Mouse (Mus musculus): ENCODE results near the gene Kif5c.

Gene Kif5c

DNA sequence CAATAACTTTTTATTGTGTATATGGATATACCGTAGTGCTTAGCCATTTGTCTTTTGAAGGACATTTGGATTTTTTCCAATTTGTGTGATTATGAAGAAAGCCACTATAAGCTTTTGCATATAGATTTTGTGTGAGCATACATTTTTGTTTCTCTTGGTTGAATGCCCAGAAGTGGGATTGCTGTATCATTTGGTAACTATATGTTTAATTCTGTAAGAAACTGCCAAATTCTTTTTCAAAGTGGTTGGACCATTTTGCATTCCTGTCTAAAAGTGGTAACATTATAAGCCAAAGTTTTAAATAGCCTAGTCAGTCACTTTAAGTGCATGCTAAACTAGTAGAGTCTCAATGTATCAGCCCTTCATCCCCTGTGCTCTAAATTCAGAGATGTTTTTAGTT is 6.5 kb downstream of the Kif5c start:
- no peak for DNase-seq

DNA sequence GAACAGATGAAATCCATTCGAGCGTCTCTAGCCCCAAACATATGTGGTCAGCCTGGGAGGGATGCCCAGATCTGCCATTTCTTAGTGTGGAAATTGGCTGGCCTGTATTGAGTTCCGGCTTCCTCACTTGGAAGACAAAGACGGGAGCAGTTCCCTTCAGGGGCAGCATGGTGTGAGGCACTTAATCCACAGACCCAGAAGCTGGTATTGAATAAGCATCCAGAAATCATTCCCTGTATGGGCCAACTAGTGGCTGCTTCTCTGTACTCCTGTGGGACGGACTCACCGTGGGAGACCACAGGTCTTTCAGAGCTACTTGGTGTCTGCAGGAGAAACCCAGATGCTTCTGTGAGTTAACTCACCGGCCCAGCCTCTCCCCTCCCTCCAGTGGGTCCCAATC is 8.5 kb downstream of the Kif5c start:
- peak; percentile 92 for DNase-seq

DNA sequence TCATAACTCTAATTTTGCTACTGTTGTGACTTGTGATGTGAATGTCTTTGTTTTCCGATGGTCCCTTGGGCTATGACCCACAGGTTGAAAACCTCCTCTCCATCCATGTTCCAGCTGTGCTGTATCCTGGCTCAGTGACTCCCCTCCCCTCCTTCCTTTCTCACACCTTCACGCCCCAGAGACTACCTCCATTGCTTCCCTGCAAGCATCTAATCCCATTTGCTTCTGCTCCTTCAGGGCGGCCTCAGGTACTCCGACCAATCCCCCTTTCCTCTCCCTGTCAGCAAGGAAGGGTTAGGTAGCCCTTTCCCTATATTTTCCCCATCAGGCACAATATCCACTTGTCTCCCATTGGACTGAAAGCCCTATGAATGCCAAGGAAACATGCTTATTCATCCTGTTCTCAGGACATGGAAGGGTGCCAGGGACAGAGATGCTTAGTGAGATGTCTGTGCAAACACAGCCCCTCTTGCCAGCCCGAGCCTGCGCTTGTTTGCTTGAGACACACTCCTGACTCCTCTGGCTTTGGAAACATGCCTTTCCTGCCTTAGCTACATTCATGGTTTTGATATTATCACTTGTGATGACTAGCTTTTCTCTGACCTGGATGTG is 9.1 kb downstream of the Kif5c start:
- DNase-seq: peak; percentile 86

DNA sequence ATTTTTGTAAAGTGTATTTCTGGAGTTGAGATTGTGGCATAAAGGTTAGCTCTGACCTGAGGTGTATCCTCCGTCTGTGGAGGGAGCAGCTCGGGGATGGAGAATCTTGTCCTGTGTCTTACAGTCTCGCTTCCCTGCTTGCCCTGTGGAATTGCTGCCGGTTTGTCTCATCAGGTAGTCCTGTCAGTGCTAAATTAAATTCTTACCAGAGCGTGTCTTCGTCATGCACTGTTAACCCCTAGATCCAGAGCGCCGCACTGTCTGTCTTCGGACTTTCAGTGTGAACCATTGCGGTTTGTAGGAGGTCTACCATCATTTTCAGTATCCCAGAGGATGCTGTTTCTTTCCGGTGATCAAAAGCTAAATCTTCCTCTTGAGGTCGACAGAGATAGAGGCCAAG is 10.1 kb downstream of the Kif5c start:
- DNase-seq: no peak

DNA sequence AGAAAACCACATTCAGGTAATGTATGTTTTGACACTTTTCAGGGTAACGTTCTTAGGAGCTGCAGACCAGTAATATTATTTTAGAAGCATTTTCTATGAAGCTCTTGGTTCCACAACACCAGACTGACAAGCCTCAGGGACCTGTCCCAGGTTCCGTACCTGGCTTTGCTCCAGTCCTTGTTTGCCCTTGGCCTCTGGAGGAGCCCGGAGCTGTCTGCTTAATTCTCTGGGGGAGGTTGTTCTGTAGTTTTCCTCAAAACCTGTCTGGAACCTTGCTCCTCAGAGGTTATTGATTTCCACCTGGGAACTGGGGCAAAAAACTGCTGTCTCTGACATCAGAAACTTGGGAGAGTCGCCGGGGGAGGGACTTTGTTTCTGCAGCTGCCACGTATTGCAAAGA is 11.5 kb downstream of the Kif5c start:
- DNase-seq: peak; percentile 57

DNA sequence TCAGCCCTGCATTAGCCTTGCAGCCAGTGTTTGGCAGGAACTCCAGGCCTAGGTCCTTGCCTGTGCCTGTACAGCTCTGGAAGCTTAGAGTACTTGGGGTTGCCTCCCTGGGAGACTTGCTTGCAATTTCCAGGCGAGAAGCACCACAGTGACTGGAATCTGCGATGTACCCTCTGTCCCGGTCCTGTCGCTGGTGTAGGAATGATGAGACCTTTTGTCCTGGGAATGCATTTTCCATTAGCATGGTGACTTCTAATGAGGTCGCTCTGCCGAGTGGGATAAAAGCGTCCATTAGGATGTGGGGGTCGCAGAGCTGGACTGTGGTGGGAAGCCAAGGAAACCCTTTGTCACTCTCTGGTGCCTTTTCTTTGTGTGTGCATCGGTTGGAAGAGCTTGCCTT is 14.1 kb downstream of the Kif5c start:
- no peak for DNase-seq

DNA sequence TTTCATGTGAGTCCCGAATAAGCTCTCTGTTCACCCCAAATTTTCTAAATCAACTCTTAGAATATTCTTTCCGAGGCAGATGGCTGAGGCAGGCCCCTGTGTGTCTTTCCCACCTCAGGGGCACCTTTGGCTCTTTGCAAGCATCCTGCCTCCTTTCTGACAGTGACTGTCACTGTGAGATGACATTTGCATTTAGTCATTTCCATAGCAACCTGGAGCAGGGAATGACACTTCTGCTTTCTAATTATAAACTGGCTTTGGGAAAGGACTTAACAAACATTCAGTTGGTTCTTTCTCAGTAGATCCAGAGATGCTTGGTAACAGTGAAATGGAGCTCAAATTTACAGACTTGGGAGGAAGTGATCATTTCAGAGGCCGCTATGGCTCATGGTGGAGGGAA is 23.7 kb downstream of the Kif5c start:
- no peak for DNase-seq

DNA sequence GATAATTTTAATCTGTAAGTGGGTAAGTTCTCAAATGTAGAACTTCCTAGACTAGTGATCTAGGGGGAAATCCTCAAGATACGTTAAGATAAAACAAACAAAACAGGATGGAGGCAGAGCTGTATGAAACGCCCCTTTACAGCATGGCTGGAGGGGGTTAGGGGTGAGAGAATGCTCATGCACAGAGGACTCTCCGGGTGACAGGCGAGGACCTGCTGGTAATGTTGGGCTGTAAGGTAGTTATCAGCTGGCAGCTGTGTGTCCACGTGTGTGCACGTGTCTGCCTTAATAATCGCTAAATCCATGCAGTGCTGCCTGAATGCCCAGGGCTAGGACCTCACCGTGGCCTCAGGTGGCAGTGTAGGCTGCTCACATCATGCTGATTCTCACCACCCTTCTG is 24.7 kb downstream of the Kif5c start:
- DNase-seq: no peak

DNA sequence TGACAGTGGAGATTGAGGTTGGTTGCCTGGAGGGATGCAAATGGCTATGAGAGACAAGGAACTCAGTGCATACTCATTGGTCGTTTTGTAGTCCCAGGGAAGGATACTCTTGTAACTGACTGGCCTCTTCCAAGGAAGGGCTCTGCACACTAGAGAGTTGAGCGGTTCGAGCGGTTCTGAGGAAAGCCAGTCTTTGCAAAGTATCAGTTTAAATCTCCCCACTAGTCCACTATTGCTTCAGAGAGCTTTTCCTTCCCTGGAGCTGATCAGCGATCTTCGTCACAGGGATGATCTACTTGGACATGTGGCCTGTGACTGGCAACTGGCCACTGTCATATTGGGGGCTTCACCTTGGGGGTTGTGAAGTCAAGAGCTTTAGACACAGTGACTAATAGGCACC is 28.5 kb downstream of the Kif5c start:
- peak; percentile 12 for DNase-seq

DNA sequence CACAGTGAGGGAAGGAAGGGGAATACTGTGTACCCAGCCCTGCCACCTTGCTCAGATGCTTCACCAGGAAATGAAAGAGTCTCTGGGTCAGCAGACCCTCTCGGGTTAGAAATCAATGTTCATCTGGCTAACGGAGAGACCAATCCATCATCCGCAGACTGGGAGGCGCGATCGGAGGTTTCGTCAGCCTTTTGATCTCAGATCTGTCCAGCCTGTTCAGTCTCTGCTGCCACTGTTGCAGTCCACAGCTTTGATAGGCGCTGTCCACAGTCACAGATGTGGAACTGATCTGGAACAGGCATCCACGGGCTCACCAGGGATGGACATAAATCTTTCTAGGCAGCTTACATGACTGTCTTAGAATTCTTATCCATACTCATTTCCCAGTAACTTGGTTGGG is 29.2 kb downstream of the Kif5c start:
- no peak for DNase-seq

DNA sequence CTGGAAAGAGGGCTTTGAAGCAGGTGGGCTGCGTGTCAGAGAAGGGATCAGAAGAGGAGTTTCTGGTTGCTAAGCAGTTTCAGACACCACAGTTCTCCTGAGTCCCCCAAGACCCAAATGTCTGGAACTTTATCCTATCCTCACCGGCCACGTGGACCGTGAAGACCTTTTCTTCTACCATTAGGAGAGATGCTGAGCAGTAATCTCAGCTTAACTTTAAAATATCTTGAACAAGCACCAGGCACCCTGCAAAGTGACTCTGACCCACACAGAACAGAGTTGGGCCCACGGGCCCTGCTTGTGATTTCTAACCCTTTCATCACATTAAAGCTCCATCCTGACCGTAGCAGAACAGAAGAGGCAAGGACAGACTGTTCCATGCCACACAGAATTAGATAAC is 29.7 kb downstream of the Kif5c start:
- no peak for DNase-seq

DNA sequence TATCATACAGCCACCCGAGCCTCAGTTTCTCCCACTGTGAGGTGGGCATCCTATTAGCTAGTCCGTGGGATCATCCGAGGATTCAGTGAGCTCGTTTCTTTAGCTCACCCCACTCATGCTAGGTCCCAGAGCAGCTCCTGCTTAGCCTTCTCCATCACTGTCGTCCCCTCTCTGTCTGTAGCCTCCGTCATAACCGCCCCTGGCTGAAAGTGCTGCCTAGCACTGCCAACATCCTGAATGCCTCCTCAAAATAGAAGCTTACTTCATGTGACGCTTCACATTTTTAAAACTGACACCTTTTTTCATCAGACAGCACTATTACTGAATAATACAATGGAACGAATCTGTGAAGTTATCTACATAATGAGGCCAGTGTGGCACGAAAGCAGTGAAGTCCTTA is 30.1 kb downstream of the Kif5c start:
- DNase-seq: no peak

DNA sequence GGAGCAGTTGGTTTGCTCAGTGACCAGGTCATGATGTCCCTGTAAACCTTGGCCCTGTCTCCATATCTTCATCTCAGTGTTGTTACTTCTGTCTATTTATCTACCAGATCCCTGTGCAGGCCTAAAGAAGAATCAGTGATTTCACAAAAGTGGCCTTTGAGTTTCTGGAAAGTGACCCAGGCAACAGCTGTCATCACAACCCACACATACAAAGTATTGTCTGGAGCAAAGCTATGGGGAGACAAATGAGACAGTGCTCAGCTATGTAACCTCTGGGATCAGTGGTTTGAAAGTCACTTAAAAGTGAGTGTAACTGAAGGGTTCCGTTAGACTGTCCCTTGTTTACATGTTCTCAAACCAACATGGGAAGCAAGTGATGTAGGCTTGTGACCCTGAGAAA is 32.6 kb downstream of the Kif5c start:
- DNase-seq: no peak

DNA sequence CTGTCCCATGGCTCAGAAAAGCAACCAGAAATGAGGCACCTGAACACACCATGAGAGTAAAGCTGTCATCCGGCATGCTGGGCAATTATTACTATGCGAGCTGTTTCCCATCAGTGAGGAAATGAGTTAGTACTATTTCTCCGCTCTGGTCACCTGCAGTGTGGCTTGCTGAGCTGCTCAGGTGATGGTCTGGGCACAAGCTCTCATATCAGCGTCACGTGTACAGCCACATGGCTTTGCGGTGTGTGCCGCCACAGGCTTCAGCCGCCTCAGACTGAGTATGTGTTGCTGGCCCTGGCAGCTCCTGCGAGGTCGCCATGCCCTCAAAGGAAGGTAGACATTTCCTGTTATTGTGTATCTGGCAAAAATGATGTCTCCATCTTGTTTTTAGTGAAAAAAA is 35.5 kb downstream of the Kif5c start:
- peak; percentile 93 for DNase-seq

DNA sequence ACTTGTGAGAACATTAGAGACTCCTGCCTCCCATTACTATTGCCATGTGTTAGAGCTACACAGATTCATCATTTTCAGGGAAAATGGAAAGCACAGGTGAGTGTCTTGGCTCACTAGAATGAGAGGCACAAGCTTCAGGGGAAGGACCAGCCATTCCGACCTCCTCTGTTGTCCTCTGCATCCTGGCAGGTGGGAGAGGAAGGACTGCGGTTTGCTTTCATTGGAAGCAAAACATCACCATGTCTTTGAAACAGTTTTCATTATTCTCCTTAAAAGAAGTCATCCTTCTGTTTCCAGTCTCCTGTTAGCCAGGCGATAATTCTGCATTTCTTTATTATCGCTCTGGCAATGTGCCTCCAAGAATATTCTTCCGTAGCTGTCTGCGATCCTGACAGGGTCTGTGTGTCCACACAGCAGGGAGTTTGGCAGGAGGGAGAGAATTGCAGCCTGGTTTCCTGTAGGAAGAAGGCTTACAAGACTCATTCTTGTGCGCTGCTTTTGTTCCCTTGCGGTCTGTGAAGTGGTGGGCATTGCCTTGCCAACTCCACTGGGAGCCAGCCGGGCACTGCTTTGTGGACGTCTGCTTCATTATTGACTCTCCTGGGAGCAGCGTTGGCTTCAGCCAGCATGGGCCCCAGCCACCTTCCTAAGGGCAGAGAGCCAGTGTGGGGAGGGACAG is 36.2 kb downstream of the Kif5c start:
- peak; percentile 85 for DNase-seq

DNA sequence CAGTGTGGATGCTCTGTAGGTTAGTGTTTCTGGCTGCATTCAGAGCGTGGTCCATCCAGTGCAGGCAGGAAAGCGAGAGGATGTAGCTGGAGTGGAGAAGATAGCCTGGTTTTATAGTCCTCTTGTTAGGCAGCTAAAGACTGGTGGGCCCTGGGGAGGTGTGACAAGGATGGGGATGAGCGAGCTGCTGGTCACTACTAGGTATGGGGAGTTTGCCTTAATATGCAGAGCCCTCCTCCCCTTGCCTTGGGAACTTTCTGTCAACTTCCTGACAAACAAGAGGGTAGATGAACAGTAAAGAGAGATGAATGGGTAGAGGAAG is 36.7 kb downstream of the Kif5c start:
- no peak for DNase-seq

DNA sequence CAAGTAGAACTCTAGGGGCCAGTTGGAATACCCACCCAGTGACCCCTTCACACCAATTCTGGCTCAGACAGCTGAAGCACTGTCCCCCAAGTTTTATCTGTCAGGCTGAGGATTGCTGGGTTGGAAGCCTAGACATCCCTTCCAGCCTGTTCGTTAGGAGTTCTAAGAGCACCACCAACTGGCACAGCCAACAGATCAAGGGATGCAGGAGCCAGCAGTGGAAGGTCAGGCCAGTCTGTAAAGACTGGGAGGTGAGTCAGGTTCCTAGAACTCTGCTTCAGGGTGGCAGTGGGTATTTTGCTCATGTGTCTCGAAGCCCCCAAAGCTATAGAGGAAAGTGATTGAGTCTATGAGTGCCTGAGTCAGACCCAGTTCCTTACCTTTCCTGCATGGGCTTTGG is 37.9 kb downstream of the Kif5c start:
- no peak for DNase-seq

DNA sequence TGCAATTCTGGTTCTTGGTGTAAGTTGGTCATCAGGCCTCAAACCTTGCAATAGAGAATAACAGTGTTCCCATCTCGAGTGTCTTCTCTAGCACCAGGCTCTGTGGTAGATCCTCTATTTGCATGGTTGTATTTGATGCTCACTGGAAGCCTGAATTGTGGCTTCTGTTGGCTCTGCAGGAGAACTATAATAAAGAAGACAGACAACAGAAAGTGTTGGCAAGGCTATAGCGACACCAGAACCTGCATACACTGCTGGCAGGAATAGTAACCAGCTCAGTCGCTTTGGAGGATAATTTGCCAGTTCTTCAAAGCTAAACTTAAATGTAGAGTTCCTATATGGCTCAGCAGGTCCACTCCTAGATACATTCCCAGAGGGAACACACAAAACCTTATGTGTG is 38.6 kb downstream of the Kif5c start:
- no peak for DNase-seq

DNA sequence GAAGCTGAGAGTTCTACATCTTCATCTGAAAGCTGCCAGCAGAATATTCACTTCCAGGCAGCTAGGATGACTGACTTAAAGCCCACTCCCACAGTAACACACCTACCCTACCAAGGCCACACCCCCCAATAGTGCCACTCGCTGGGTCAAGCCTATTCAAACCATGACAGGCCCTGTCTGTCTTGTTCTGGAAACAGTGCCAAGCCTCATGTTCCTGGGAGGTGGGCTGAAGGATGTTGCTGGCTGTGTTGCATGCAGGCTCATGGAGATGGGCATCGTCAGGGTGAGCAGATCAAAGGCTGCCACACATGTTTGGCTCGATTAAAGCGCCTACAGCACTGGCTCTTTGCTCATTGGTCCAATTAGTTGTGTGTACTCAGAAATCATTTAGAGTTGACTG is 39.9 kb downstream of the Kif5c start:
- DNase-seq: peak; percentile 56

DNA sequence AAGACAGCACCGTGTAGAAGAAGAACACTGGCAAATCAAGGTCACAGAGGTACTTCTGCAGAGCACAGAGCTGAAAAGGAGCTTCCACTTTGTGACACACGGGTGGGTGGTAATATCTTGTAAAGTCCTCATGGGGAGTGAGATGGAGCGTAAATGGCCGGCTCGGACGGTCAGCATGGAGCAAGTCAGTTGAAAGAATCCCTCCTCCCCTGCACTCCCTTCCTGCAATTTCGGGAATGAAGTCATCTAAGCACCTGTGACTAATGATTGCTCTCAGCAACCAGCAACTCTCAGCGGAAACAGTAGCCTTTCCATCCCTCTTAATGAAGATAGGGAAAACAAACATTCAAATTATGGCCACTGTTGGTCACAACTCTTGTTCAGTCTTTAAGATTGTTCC is 40.9 kb downstream of the Kif5c start:
- DNase-seq: no peak

DNA sequence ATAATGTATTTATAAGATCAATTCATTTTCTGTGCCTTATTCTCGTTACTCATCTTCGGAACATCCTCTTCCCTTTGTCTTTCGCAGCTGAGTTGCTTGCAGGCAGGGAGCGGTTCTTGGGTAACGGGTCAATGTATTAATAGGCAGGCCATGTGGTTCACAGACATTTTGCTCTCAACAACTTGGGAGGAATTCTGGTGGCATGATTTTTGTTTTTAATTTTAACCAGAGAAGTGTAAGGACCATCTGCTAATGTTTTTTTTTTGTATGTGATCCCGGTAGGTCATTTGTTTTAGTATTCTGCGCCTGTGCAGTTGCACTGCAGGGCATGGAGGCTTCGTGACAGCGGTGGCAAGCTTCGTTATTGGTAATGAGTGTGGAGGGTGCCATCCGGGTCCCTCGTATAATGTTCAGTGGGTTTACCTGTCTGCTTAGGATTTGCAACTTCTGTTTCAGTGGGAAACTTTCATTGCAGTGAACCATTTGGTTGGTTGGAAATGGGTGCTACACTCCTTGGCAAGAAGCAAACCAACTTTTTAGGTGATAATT is 41.4 kb downstream of the Kif5c start:
- peak; percentile 76 for DNase-seq

DNA sequence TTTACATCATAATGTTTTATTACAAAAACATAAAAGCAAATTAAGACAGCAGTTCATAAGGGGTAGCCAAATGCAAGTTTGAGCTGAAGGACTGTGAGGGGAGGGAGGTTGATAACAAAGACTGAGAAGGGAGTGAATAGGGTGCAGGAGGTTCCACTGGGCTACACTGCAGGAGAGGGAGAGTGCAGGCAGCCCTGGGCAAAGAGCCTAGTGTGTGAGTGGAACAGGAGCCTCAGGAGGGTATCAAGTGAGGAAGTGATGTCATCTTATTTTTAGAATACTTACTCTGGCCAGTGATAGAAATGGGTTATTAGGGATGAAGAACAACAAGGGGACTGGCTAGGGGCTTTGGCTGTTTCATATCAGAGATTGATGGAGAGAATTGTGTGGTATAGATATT is 42.2 kb downstream of the Kif5c start:
- DNase-seq: no peak

DNA sequence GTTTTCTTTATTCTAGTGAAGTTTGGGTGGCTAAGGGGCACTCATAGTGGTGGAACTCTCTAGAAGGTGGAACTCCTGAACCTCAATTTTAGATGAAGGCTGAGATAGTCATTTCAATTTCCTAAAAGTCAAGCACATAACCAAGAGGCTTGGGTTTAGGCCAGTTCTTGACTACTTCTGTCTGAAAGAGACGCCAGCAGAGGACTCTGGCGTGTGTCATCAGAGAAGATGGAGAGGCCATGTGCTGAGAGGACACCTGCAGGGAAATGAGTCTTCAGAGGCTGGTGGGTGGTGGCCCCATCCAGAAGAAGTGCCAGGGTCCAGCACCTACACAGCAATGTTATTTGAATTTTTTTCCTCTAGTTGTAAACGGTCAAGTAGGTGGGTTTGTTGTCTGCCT is 42.8 kb downstream of the Kif5c start:
- DNase-seq: peak; percentile 62

DNA sequence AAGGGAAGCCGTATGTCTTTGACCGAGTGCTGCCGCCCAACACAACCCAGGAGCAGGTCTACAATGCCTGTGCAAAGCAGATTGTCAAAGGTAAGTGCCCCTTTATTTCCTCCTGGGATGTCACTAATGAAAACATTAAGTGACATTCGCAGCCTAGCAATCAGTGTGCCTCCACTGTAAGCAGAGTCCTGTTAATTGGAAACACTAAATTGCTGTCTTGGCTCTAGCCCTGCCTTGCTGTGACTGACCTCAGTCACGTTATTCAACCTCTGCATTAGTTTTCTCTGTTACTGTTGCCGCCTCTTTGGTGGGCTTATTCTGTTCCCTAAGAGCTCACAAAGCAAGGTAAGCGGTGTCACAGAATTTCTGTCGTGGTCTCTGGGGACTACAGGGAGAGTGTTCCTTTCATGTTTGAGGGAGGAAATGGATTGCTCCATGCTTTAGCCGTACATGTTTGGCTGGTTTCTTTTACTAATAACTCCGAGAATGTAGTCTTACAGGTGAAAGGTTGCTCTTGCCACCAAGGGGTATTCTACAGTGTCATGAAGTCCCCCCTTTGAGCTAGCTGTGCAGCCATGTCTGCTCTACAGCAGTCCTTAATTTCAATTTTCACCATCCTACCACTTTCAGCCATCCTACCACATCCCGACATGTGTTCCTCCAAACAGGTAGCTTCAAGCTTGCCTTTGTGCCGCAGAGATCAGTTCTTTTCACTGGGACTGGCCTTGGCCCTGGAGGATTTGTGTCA is 52.8 kb downstream of the Kif5c start:
- no peak for DNase-seq
